ENCODE assay signal across 8 mouse cellular contexts in the genomic region with DNA sequence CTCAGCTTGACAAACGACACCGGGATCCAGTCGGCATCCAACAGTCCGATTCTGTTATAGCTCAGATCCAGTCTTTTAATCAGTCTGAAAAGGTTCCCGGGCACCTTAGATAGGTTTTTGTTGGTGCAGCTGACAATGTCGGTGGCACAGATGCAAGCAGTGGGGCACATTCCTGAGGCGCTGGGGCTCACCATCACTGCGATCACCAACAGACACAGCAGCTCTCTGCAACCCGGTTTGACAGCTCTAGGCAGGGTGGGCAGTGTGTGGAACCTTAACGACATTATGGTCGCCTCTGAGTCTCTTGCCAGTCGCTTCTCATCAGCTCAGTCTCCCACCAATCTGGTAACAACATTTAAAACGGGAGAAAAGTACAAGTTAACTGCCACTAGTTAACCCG. TPM values are rescaled to one million over a fixed set of nuclear protein-coding genes. Genes with fewer than 3 reads are reported as not detected.
DNase-seq lines count a peak whose midpoint lies in the region; ATAC-seq lines count a peak whose summit lies in the region.

No protein-coding gene starts in this region.

- DNase-seq in kidney, adult 8-10 months: no peak
- DNase-seq in embryonic facial prominence, embryonic 11.5 days (ENCODE audit: low spot score): no peak
- DNase-seq in induced T-regulatory cell, adult 2 months (ENCODE audit: low read depth): peak; percentile 50
- no peak for DNase-seq in testis, postnatal 10 days (ENCODE audit: low spot score)
- no peak for DNase-seq in urinary bladder, postnatal 36 days (ENCODE audit: low spot score in 2 of 2)
- no peak for DNase-seq in layer of hippocampus, adult 18-20 months (ENCODE audit: low spot score in 2 of 2)

- H3K27ac ChIP-seq in kidney, embryonic 14.5 days (ENCODE audit: low read depth, low read length): no peak overlapping the region
- H3K27ac ChIP-seq in embryonic facial prominence, embryonic 11.5 days (replicated peaks; ENCODE audit: low read depth, low read length): no peak overlapping the region
- peak overlapping the region; percentile 83 for H3K27ac ChIP-seq in midbrain, embryonic 15.5 days

- no peaks in the 10 kb centered on the region for H3K4me1 ChIP-seq in kidney, embryonic 14.5 days (ENCODE audit: control insufficient read depth, insufficient read depth, low read length)
- H3K4me1 ChIP-seq in embryonic facial prominence, embryonic 11.5 days (ENCODE audit: control insufficient read depth, insufficient read depth, low read length): no peaks in the 10 kb centered on the region; the same call in 1 of the 2 replicates
- H3K4me1 ChIP-seq in midbrain, embryonic 15.5 days: peaks cover 47% of the 10 kb centered on the region

- WGBS in kidney, embryonic 14.5 days: 24% methylated on average over 14 of the region's 14 CpGs
- 25% methylated on average over 14 of the region's 14 CpGs for WGBS in embryonic facial prominence, embryonic 11.5 days
- 25% methylated on average over 14 of the region's 14 CpGs for WGBS in midbrain, embryonic 15.5 days

- peak overlapping the region; percentile 93; the same call in 1 of the 2 replicates for H3K9ac ChIP-seq in kidney, embryonic 14.5 days (ENCODE audit: low read depth, low read length)
- H3K9ac ChIP-seq in embryonic facial prominence, embryonic 11.5 days (replicated peaks; ENCODE audit: low read length): no peak overlapping the region
- peak overlapping the region; percentile 0; the same call in 1 of the 2 replicates for H3K9ac ChIP-seq in midbrain, embryonic 15.5 days

- peak overlapping the region; percentile 80 for H3K4me3 ChIP-seq in kidney, embryonic 14.5 days (ENCODE audit: low read length)
- peak overlapping the region; percentile 81; the same call in 1 of the 2 replicates for H3K4me3 ChIP-seq in embryonic facial prominence, embryonic 11.5 days (ENCODE audit: low read depth, low read length)
- peak overlapping the region; percentile 60 for H3K4me3 ChIP-seq in midbrain, embryonic 15.5 days

- ATAC-seq in kidney, embryonic 14.5 days (ENCODE audit: low FRiP score, low TSS enrichment): no peak
- no peak for ATAC-seq in embryonic facial prominence, embryonic 11.5 days (replicated peaks; ENCODE audit: insufficient number of reproducible peaks, low FRiP score, low TSS enrichment, low read depth)
- no peak for ATAC-seq in midbrain, embryonic 15.5 days (replicated peaks)

- H3K27me3 ChIP-seq in kidney, embryonic 14.5 days (ENCODE audit: control insufficient read depth, insufficient read depth, low read length): no peaks in the 10 kb centered on the region
- H3K27me3 ChIP-seq in embryonic facial prominence, embryonic 11.5 days (ENCODE audit: control insufficient read depth, insufficient read depth, low read length): no peaks in the 10 kb centered on the region; the same call in 1 of the 2 replicates
- peaks cover 11% of the 10 kb centered on the region; the same call in 1 of the 2 replicates for H3K27me3 ChIP-seq in midbrain, embryonic 15.5 days (replicated peaks)

- no peaks in the 10 kb centered on the region for H3K36me3 ChIP-seq in kidney, embryonic 14.5 days (ENCODE audit: control insufficient read depth, insufficient read depth, low read length)
- no peaks in the 10 kb centered on the region for H3K36me3 ChIP-seq in embryonic facial prominence, embryonic 11.5 days (replicated peaks; ENCODE audit: control insufficient read depth, insufficient read depth, low read depth, low read length)
- no peaks in the 10 kb centered on the region for H3K36me3 ChIP-seq in midbrain, embryonic 15.5 days (replicated peaks)

- H3K4me2 ChIP-seq in kidney, embryonic 14.5 days (replicated peaks; ENCODE audit: low read depth, low read length): peak overlapping the region; percentile 90
- H3K4me2 ChIP-seq in embryonic facial prominence, embryonic 11.5 days (ENCODE audit: low read depth, low read length): no peak overlapping the region
- peak overlapping the region; percentile 85 for H3K4me2 ChIP-seq in midbrain, embryonic 15.5 days

- H3K9me3 ChIP-seq in kidney, embryonic 14.5 days (ENCODE audit: control insufficient read depth, low read length): peaks cover 3% of the 10 kb centered on the region; the same call in 1 of the 2 replicates
- no peaks in the 10 kb centered on the region for H3K9me3 ChIP-seq in embryonic facial prominence, embryonic 11.5 days (replicated peaks; ENCODE audit: control insufficient read depth, low read length)
- H3K9me3 ChIP-seq in midbrain, embryonic 15.5 days: no peaks in the 10 kb centered on the region

RNA-seq across cellular contexts. Expression of a gene that starts 0.7 kb away (rescaled TPM):
- 5.4 and 8.7 TPM in 2 replicates for polyA plus RNA-seq in kidney, embryonic 14.5 days (2014; fragmentation: Nextera tagmentation; extraction: Ambion mirVana)
- polyA plus RNA-seq in embryonic facial prominence, embryonic 11.5 days (2014; fragmentation: Nextera tagmentation; extraction: Ambion mirVana): 3.0 and 4.3 TPM in 2 replicates
- 5.7 and 6.2 TPM in 2 replicates for polyA plus RNA-seq in midbrain, embryonic 15.5 days (2015; fragmentation: Nextera tagmentation; extraction: Ambion mirVana)
- 1 to 10 TPM; 6.0 to 6.9 TPM for total RNA-seq in layer of hippocampus, adult 18-20 months (2021)

RNA-seq across cellular contexts. Expression of a gene that starts 0.8 kb away (rescaled TPM):
- polyA plus RNA-seq in kidney, embryonic 14.5 days (2014; fragmentation: Nextera tagmentation; extraction: Ambion mirVana): 11.9 and 16.9 TPM in 2 replicates
- 5.9 TPM in 2 replicates for polyA plus RNA-seq in embryonic facial prominence, embryonic 11.5 days (2014; fragmentation: Nextera tagmentation; extraction: Ambion mirVana)
- polyA plus RNA-seq in midbrain, embryonic 15.5 days (2015; fragmentation: Nextera tagmentation; extraction: Ambion mirVana): 17.2 and 18.3 TPM in 2 replicates
- 10 to 100 TPM; 21.2 to 22.8 TPM for total RNA-seq in layer of hippocampus, adult 18-20 months (2021)
